Mouse (Mus musculus): Measurements from ENCODE around the gene Ppp2r5a.

Gene Ppp2r5a

GRCm38 (mm10) chr1:191326233-191326882, 76.7 kb downstream of the Ppp2r5a start:
- DNase-seq (ENCODE audit: low spot score) = peak; percentile 53

DNA sequence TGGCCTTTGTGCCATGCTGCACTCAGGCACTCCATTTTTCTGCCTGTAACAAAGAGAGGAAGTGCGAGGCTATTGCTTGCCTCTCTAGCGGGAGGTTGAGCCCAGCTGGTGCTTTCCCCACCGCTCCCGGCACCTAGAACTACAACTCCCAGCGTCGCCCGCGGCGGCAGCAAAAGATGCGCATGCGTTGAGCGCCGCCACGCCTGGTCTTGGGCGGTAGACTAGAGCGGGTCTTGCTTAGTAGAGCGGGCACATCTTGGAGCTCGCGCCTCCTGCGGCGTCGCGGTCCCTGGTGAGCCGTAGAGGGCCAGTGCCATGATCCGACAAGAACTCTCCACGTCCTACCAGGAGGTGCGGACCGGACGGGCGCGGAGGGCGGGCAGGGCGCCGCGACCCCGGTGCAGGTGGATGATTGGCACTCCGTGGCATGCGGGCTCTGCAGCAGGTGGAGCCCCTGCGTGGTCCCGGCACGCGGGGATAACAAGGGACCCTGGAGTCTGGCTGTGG, 77.3 kb downstream of the Ppp2r5a start, which contains the start of gene Tmem206:
Tmem206 (plus strand) TSS at position 187 of the 507 bp plus-strand sequence.
- DNase-seq (ENCODE audit: low spot score) = peak; percentile 94

- peak; percentile 43 for DNase-seq (ENCODE audit: low spot score)
Measured at GRCm38 (mm10) chr1:191324733-191325590, 78.1 kb downstream of the Ppp2r5a start.

- no peak for DNase-seq (ENCODE audit: low spot score)
Measured at GRCm38 (mm10) chr1:191323381-191323780, 79.7 kb downstream of the Ppp2r5a start.

DNA sequence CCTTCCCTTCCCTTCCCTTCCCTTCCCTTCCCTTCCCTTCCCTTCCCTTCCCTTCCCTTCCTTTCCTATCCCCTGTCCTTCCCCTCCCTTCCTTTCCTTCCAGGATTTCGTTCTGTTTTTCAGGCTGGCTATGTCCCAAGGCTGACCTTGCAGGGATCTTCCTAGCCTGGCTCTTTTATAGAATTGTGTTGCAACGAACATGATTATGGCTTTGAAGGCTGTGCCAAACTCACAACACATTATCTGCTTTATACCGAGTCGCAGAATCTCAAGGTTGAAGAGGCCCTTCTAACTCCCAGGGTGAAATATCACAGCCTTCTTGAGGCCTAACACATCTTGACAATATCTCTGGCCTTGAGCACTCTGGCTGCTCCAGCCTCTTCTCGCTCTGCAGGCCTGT, 84.4 kb downstream of the Ppp2r5a start:
- DNase-seq (ENCODE audit: low spot score) = peak; percentile 40

DNA sequence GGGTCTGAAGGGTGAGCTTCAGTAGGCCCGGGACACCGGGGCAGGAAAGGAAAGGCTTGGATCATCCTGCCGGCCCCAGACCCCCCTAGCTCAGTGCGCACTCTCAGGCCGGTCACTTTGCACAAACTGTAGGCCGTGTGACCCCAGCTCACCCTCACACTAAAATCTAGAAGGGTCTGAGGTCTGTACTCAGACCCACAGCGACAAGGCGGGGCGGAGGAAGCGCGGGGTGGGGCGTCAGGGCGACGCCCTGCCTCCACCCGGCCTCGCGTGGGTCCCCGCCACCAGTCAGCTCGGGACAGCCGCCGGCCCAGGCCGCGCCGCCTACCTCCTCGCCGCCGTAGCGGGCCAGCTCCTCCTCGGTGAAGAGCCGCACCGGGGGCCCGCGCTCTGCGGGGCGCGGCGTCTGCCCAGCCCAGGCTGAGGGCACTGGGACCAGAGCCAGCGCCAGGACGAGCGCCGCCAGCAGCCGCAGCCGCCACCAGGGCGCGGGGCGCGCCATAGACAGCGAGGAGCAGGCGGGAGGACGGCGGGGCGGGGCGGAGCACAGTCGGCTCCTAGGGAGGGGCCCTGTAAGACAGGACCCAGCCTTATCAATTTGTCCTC, 85.4 kb downstream of the Ppp2r5a start, which contains the start of gene Nenf:
Nenf (minus strand) TSS at position 604 of the 606 bp plus-strand sequence.
- peak; percentile 75 for DNase-seq (ENCODE audit: low spot score)

DNA sequence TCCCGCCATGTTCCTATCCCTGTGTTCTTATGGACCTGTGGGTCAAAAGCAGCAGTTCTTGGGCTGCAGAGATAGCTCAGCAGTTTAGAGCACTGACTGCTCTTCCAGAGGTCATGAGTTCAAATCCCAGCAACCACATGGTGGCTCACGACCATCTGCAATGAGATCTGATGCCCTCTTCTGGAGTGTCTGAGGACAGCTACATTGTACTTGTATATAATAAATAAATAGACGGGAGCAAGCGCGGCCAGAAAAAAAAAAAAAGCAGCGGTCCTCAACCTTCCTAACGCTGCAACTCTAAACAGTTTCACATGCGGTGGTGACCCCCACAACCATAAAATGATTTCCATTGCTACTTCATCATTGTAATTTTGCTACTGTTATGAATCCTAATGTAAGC, 86.3 kb downstream of the Ppp2r5a start:
- DNase-seq (ENCODE audit: low spot score) = no peak

DNA sequence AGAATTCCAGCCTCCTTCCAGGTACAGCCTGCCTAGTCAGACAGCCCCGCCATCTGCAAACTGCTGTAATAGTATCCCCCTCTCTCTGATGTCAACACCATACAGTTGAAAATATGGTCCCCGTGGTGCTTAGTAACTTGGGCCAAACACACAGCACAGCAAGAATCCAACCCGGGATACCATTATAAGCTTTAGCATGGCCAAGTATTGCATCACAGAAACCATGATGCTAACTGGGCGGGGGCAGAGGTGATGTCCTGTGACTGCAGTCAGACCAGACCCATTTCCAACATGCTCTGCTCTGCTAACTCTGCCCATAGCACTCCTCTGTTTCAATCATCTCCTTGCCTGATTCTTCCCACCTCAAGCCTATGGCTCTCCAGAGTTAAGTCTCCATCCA, 89.1 kb downstream of the Ppp2r5a start:
- no peak for DNase-seq (ENCODE audit: low spot score)

GRCm38 (mm10) chr1:191313158-191313557, 89.9 kb downstream of the Ppp2r5a start:
- no peak for DNase-seq (ENCODE audit: low spot score)

DNA sequence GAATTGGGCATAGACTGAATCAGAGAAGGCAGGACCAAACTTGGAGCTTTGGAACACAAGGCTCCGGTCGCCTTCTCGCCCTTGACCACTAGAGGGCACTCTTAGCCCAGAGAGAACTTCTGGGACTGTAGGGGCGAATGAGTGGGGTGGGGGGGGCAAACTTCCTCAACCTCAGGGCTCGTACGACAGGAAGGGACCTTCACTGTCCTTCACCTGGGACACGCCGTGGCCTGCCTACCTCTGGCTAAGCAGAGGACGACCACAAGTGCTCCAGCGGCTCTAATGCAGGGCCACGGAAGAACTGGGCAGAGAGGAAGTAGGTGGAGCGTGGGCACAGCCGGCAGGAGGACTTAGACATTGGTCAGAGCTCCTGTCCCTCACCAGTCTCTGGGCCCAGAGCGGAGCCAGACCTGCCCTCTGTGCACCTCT, 90.5 kb downstream of the Ppp2r5a start:
- DNase-seq (ENCODE audit: low spot score) = peak; percentile 78

GRCm38 (mm10) chr1:191311296-191311898, 91.7 kb downstream of the Ppp2r5a start:
- no peak for DNase-seq (ENCODE audit: low spot score)

DNA sequence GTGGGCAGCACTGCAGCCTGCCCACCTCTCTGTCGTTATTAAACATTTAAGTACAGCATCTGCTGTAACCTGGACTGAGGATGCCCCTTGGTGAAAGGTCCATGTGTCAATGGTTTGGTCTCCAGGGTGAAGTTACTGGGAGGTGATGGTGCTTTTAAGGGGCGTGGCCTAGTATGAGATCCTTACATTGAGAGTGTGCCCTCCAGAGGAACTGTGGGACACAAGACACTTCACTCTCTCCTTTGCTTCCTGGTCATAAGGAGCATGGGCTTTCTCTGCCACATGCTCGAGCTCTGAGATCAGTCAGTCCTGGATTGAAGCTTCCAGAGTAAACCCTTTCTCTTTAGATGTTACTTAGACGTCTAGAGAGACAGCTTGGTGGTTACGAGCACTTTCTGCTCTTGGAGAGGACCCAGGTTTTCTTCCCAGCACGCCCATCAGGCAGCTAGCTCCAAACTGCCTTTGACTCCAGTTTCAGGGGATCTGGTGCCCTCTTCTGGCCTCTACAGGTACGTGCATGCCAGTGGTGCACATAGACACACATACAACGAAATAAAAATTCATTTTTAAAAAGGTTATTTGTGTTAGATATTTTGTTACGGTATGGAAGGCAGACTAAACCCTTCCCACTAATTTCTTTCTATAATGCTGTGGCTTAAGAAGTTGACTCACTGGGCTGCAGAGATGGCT, 95.2 kb downstream of the Ppp2r5a start:
- DNase-seq (ENCODE audit: low spot score) = no peak

DNA sequence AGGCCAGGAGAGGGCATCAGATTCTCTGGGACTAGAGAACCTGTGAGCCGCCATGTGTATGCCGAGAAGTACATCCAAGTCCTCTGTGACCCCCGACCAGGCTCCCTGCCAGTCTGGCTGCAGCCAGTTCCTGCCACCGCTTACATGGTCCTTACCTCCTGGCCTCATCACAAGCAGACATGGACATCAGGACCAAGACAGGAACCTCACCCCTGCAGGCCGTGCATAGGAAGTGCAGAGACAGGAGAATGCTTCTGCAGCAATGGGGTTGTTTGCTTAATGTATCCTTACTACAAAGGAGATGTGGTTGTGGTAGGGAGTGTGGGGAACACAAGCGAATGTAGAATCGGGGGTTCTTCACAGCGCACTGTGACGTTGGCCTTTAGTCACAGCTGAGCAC, 96.8 kb downstream of the Ppp2r5a start:
- no peak for DNase-seq (ENCODE audit: low spot score)

DNA sequence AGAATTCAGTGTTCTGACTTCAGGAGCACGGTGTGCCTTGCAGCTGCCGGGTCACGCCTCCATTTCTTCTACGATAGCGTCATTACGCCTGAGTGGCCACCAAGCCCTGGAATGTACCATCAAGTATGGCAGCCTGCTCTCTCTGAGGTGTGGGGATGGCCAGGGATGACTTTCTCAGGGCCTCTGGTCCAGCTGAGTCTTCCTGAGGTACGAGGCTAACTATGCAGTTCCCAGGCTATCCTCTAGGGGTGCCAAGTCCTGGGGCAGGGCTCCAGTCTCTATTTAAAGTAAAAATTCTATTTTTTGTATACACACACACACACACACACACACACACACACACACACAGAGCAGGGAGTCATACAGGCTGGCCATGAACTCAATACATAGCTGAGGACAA, 97.5 kb downstream of the Ppp2r5a start:
- no peak for DNase-seq (ENCODE audit: low spot score)

DNA sequence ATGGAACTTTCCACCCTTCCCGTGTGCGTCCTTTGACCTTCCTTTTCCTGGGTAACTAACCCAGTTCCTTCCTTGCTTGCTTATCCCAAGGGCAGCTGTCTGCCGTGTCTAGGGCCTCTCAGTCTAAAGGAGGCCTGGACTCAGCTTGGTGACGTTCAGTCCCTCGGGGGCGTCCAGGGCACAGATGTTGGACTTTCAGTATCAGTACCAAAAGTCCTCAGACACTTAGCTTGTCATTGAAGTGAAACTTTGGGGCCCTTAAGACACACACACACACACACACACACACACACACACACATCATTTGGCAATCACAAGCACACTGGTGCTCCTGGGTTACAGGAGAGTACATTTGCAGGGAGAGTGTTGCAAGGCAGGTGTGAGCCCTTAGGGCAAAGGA, 98.9 kb downstream of the Ppp2r5a start:
- DNase-seq (ENCODE audit: low spot score) = no peak

DNA sequence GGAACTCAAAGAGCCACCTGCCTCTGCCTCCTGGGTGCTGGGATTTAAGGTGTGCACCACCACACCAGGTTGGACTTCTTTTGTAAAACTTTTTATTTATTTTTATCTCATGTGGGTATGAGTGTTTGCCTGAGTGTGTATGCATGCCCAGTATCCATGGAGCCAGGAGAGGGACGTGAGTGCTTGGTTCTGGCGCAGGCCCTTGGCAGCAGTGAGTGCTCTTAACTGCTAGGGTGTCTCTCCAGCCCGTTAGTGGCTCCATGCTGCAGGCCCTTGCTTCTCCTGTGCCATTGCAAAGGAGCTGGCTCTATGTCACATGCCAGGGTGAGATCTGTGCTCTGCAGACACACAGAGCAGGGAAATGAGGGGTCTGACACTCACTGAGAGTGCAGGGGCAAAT, 99.3 kb downstream of the Ppp2r5a start:
- no peak for DNase-seq (ENCODE audit: low spot score)

Measured in c-Kit-positive CD71-positive TER-119-positive erythroid progenitor cells, embryonic 14.5 days (primary cell).